Mouse (Mus musculus): ENCODE measurements around the gene Dtd2. TPM values are rescaled to one million over a fixed set of nuclear protein-coding genes. Genes with fewer than 3 reads are reported as not detected.

Gene Dtd2
- 25.6 and 27.8 TPM in 2 replicates for polyA plus RNA-seq (2015; fragmentation: Nextera tagmentation; extraction: Ambion mirVana)

DNA sequence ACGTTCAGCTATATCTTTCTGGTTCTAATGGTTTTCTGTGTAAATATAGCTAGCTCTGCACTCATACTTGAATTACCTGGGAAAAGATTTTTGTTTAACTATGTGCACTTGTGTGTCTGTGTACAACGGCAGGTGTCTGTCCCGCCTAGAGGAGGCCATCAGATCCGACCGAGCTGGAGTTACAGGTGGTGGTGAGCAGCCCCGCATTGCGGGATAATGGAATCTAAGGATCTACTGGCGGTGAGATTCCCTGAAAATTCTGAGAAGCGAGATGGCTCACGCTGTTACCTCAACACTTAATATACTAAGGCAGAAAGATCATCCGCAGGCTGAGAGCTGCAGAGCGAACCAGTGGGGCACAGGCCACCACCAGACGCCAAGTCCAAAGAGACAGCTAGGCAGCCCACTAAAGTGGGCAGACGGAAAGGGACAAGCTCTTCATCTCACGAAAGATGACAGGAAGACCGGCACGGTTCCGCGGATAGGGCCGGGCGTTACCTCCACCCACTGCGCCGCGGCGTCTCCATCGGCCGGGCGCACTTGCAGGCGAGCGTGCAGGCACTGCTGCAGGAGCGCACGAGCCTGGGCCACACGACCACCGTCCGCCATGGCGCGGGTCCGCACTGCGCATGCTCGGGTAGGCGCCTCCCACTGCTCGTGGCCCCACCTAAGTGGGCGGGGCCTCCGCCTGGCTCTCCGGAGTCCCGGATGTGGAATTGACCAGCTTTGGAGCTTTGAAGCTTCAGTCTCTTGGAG lies at the start of gene Dtd2:
TSS of gene Dtd2 (minus strand) at position 625 of the 756 bp plus-strand sequence.
- peak within 1 kb of the TSS; percentile 69 for H3K4me2 ChIP-seq
- peak within 1 kb of the TSS; percentile 77 for H3K9ac ChIP-seq
- H3K36me3 ChIP-seq: no peaks in the 10 kb centered on the region; the same call in 1 of the 2 replicates
- ATAC-seq (replicated peaks; ENCODE audit: low FRiP score): peak; percentile 97
- H3K27me3 ChIP-seq: no peaks in the 10 kb centered on the region
- H3K27ac ChIP-seq: peak within 1 kb of the TSS; percentile 80
- peaks cover 3% of the 10 kb centered on the region; the same call in 1 of the 2 replicates for H3K4me1 ChIP-seq
- peak within 1 kb of the TSS; percentile 85 for H3K4me3 ChIP-seq (replicated peaks)
- no peaks in the 10 kb centered on the region for H3K9me3 ChIP-seq (replicated peaks)
- 2% methylated on average over 46 of the region's 46 CpGs for WGBS

DNA sequence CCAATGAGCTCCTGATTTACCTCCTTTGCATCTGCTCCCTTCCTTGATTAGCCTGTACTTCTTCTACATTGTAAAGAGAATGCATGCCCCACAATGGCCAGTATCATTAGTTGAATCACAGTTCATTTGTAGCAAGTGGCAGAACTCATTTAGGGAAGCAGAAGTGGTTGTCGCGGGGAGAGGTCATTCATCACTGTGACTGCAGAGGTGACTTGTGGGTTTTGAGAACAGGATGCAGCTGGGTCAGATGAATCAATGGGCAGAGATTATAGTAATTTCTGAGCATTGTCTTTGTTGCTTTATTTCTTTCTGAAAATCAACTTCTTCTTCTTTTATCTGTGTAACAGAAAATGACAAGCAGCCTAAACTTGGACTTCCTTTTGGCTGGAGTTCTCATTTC lies 43.0 kb upstream of the Dtd2 start:
- H3K27me3 ChIP-seq: no peaks in the 10 kb centered on the region
- no peak for ATAC-seq (replicated peaks; ENCODE audit: low FRiP score)
- 62% methylated on average over 2 of the region's 2 CpGs for WGBS

DNA sequence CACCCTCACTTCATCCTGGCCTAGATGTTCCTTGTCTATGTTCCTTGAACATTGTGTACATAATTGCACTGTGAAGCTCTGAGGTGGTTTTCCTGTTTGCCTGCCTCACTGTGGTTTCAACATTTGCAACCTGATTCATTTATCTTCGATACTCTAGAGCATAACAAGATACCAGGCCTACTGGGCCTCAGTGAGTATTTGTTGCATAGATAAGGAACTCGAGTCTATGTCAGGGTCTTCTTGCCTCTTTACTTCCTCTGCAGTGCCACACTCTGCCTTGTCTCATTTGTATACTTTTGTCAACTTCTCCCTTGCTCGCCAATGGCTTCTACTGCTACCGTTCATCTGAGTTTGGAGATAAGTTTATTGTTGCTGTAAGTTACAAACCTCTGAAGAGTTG lies 40.1 kb upstream of the Dtd2 start:
- H3K27me3 ChIP-seq: no peaks in the 10 kb centered on the region
- WGBS: 82% methylated on average over 4 of the region's 4 CpGs
- H3K27ac ChIP-seq: no peak overlapping the region
- H3K9me3 ChIP-seq (replicated peaks): no peaks in the 10 kb centered on the region
- H3K36me3 ChIP-seq: no peaks in the 10 kb centered on the region
- H3K4me1 ChIP-seq: no peaks in the 10 kb centered on the region
- no peak overlapping the region for H3K4me3 ChIP-seq (replicated peaks)
- no peak overlapping the region for H3K4me2 ChIP-seq
- H3K9ac ChIP-seq: no peak overlapping the region
- ATAC-seq (replicated peaks; ENCODE audit: low FRiP score): no peak

More for the DNA sequence above, 43.0 kb upstream of the Dtd2 start:
- H3K9ac ChIP-seq: no peak overlapping the region
- no peaks in the 10 kb centered on the region for H3K4me1 ChIP-seq
- H3K36me3 ChIP-seq: no peaks in the 10 kb centered on the region
- no peak overlapping the region for H3K4me3 ChIP-seq (replicated peaks)
- no peak overlapping the region for H3K4me2 ChIP-seq
- H3K9me3 ChIP-seq (replicated peaks): no peaks in the 10 kb centered on the region
- no peak overlapping the region for H3K27ac ChIP-seq

DNA sequence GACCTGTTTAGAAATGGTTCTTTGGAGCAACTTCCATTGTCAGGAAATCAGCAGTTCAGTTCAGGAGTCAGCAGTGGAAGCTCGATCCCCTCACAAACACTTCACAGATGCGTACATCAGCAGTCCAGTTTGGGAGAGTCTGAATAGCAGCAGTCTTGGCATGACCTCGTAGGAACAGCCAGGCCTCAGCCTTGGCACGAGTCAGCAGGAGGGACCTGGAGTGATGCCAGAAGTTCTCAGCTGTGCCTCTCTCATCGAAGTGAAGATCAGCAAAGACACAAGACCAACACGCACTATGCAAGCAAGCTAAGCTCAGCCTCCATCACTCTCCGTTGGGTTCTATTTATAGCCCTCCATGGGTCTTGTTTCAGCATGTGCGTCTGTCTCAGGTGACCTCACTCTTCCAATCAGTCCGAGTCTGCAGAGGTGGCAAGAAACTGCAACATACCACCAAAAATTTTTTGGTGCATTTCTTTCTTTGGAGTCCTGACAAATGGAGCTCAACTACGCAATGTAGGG lies 36.6 kb upstream of the Dtd2 start:
- Histone ChIP-seq H3K27me3 (no peaks in the 10 kb centered on the region), H3K36me3 (no peaks in the 10 kb centered on the region), H3K9me3 (replicated peaks) (no peaks in the 10 kb centered on the region), H3K4me1 (no peaks in the 10 kb centered on the region), H3K9ac (no peak overlapping the region), H3K4me3 (replicated peaks) (no peak overlapping the region), H3K4me2 (no peak overlapping the region), H3K27ac (no peak overlapping the region)
- WGBS: 74% methylated on average over 10 of the region's 10 CpGs
- ATAC-seq (replicated peaks; ENCODE audit: low FRiP score): no peak

DNA sequence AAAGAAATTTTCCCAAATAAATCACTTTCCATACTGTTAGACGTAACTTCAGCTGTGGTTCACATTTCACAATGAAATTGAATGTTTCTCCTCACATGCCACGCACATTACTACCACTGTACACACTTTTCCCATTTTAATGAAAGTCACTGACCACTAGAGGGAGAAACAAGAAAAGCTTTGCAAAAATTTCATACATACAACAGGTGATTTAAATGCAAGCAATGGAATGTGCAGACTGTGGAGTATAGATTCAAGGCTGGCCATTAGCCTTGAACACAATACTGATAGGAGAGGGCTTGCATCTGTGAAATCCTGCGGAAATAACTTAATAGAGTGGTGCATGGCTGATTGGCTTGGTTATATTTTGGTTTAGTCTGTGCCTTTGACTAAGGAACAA lies 32.1 kb upstream of the Dtd2 start:
- WGBS: 37% methylated on average over 3 of the region's 3 CpGs
- Histone ChIP-seq H3K9me3 (replicated peaks) (no peaks in the 10 kb centered on the region), H3K4me3 (replicated peaks) (no peak overlapping the region), H3K4me1 (no peaks in the 10 kb centered on the region), H3K4me2 (no peak overlapping the region), H3K27me3 (no peaks in the 10 kb centered on the region), H3K27ac (no peak overlapping the region), H3K36me3 (no peaks in the 10 kb centered on the region), H3K9ac (no peak overlapping the region)
- no peak for ATAC-seq (replicated peaks; ENCODE audit: low FRiP score)

DNA sequence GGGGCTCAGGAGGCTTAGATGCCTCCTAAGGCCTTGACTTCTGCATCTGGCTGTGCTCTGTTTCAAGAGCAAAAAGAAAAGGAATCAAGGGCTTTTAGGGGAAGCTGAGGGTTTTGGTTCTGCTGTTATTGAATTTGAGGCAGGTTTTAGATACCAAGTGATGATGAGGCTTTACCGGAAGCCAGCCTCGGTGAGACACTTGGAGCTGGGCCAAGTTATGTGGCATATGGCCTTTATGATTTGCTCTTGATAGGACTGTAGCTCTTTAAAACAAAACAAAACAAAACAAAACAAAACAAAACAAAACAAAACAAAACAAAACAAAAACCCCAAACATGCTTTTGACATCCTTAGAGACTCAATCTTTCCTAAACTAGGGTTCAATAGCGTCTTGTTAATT lies 28.7 kb upstream of the Dtd2 start:
- Histone ChIP-seq H3K27me3 (no peaks in the 10 kb centered on the region), H3K4me3 (replicated peaks) (no peak overlapping the region), H3K27ac (no peak overlapping the region), H3K36me3 (no peaks in the 10 kb centered on the region), H3K9me3 (replicated peaks) (no peaks in the 10 kb centered on the region), H3K9ac (no peak overlapping the region), H3K4me1 (no peaks in the 10 kb centered on the region), H3K4me2 (no peak overlapping the region)
- WGBS: 81% methylated on average over 3 of the region's 3 CpGs
- ATAC-seq (replicated peaks; ENCODE audit: low FRiP score): no peak

DNA sequence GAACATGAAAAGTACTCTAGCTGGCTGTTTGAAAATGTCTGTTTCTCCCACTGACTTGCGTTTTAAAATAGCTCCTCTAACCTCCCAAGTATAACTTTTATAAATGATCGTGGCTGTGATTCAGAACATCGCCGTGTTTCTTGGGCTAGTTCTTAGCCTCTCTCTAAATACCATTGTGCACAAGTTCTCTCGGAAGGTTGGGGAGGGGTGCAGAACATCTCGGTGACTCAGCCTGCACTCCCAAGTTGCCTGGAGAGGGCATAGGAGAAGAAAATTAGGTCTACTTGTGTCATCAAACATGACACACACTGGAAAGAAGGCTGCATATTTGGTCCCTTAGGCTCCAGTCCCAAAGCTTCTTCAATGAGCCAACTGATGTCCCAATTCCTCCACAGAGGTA lies 26.0 kb upstream of the Dtd2 start:
- H3K9me3 ChIP-seq (replicated peaks): no peaks in the 10 kb centered on the region
- no peak overlapping the region for H3K27ac ChIP-seq
- no peaks in the 10 kb centered on the region for H3K36me3 ChIP-seq
- no peak overlapping the region for H3K4me3 ChIP-seq (replicated peaks)
- no peaks in the 10 kb centered on the region for H3K27me3 ChIP-seq
- no peak for ATAC-seq (replicated peaks; ENCODE audit: low FRiP score)
- no peak overlapping the region for H3K9ac ChIP-seq
- no peak overlapping the region for H3K4me2 ChIP-seq
- 91% methylated on average over 6 of the region's 6 CpGs for WGBS
- H3K4me1 ChIP-seq: no peaks in the 10 kb centered on the region

DNA sequence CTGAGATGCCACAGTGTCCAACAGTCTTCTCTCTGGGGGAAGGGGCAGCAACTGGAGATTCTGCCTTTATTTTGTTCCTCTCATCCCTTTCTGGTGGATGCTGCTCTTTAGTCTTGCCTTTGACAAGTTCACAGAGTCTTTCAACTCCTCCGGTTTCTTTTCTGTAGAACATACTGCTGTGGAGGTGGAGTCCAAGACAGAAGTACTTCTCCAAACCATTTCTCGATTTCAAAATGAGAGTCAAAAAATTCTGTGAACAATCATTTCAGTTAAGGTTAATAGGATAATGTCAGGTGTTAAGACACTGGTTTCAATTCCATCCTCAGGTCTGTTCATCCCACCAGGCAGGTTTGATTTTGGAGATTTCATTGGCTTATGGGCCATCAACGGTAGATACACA lies 21.7 kb upstream of the Dtd2 start, which contains the start of gene Gpr33:
TSS of gene Gpr33 (minus strand) at position 101 of the 400 bp plus-strand sequence.
- H3K9ac ChIP-seq: no peak within 1 kb of the TSS
- ATAC-seq (replicated peaks; ENCODE audit: low FRiP score): no peak
- H3K9me3 ChIP-seq (replicated peaks): no peaks in the 10 kb centered on the region
- no peak within 1 kb of the TSS for H3K4me3 ChIP-seq (replicated peaks)
- 94% methylated on average over 3 of the region's 3 CpGs for WGBS
- H3K4me2 ChIP-seq: no peak within 1 kb of the TSS
- no peaks in the 10 kb centered on the region for H3K36me3 ChIP-seq
- H3K27me3 ChIP-seq: no peaks in the 10 kb centered on the region
- no peaks in the 10 kb centered on the region for H3K4me1 ChIP-seq
- H3K27ac ChIP-seq: no peak within 1 kb of the TSS

DNA sequence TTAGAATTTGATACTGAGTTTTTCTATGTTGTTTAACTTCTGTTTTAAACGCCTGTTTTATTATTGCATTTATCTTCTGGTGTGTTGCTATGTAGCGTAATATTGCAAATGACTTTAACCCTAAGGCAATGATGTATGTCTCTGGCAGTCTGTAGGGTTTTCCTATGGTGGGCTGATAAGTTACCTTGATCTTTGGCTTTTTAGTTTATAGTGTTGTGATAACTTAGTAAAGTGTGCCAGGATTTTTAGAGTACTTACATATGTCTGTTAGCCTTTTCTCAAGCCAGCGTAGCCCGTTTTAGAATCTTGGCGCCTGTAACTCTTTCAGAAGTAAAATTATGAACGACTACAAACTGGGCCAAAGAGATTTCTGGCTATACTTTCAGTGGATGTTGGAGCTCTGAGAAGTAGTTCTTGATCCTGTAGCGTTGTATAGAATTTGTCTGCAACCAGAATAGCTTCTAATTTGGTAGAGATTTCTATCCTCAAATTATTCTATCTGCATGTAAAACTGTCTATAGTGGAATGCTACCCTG lies 8.3 kb upstream of the Dtd2 start:
- no peak for ATAC-seq (replicated peaks; ENCODE audit: low FRiP score)
- Histone ChIP-seq H3K27me3 (no peaks in the 10 kb centered on the region), H3K9me3 (replicated peaks) (no peaks in the 10 kb centered on the region), H3K4me3 (replicated peaks) (no peak overlapping the region), H3K4me2 (no peak overlapping the region), H3K27ac (no peak overlapping the region), H3K4me1 (peaks cover 7% of the 10 kb centered on the region), H3K9ac (no peak overlapping the region), H3K36me3 (no peaks in the 10 kb centered on the region)
- WGBS: 66% methylated on average over 7 of the region's 7 CpGs

DNA sequence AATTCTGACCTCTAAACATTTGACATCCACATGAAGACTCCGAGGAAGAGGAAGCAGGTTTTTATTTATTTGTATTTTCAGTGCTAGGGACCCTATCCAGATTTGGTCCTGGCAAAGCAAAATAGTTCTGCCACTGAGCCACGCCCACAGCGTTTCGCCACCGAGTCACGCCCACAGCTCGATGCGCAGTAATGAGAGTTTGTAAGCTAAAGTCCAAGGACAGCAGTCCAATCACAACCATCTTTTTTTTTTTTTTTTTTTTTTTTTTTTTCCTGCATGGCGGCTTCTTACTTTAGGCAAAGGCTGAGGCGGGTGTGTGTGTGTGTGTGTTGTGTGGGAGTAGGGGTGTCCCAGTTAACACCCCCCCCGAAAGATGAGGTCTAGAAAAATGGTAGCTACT lies 7.7 kb upstream of the Dtd2 start:
- Histone ChIP-seq H3K27me3 (no peaks in the 10 kb centered on the region), H3K4me2 (no peak overlapping the region), H3K9me3 (replicated peaks) (no peaks in the 10 kb centered on the region), H3K36me3 (no peaks in the 10 kb centered on the region), H3K27ac (no peak overlapping the region), H3K4me1 (peaks cover 7% of the 10 kb centered on the region), H3K9ac (no peak overlapping the region), H3K4me3 (replicated peaks) (no peak overlapping the region)
- no peak for ATAC-seq (replicated peaks; ENCODE audit: low FRiP score)
- 79% methylated on average over 11 of the region's 11 CpGs for WGBS

DNA sequence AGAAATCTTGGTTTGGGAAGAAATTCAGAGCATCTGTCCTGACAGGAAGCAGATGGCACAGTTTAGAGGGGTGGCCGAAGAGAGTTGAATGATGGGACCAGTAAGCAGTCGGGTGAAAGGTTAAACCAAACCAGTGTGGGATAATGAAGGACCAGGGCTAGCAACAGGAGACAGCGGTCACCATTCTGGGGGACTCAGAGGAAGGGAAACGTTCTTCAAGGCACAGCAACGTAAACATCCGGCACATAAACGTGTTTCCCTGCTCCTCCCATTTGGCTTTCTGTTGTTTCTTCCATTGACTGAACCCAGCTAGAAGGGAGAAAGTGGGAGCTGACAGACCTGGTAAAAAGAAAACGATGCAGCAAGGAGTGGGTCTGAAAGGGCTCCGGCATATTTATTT lies 7.0 kb upstream of the Dtd2 start:
- Histone ChIP-seq H3K4me2 (peak overlapping the region; percentile 38), H3K9ac (no peak overlapping the region), H3K9me3 (replicated peaks) (no peaks in the 10 kb centered on the region), H3K36me3 (no peaks in the 10 kb centered on the region), H3K4me1 (peaks cover 7% of the 10 kb centered on the region), H3K27me3 (no peaks in the 10 kb centered on the region), H3K4me3 (replicated peaks) (no peak overlapping the region), H3K27ac (no peak overlapping the region)
- 16% methylated on average over 9 of the region's 9 CpGs for WGBS
- no peak for ATAC-seq (replicated peaks; ENCODE audit: low FRiP score)

DNA sequence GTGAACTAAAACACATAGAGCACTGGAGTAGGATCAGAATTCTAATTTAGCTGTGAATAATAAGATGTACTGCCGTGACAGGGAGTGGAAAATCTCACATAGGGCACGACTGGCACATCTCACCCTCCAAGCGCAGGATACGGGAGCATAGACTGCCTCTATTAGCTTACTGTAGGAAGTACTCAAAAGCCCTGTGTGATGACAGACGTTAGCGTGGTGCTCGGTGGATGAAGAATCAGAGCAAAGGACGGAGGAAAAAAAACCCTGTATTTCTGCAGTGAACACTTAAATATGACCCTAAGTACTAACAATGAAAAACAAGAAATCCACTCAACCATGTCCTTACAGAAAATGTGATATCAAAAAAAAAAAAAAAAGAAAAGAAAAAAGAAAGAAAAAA lies 5.9 kb upstream of the Dtd2 start:
- ATAC-seq (replicated peaks; ENCODE audit: low FRiP score): no peak
- Histone ChIP-seq H3K9ac (no peak overlapping the region), H3K27ac (no peak overlapping the region), H3K4me3 (replicated peaks) (no peak overlapping the region), H3K4me1 (peaks cover 7% of the 10 kb centered on the region), H3K4me2 (no peak overlapping the region), H3K9me3 (replicated peaks) (no peaks in the 10 kb centered on the region), H3K36me3 (no peaks in the 10 kb centered on the region), H3K27me3 (no peaks in the 10 kb centered on the region)
- 74% methylated on average over 8 of the region's 8 CpGs for WGBS
